Mouse (Mus musculus) thymus, adult 2 months (tissue): ENCODE measurements around the gene Btbd9. TPM values are rescaled to one million over a fixed set of nuclear protein-coding genes. Genes with fewer than 3 reads are reported as not detected.

Experiments
- DNase-seq: peaks from one replicate; pipeline ENCODE4 v3.0.0; 2021
- H3K27ac ChIP-seq: fragments of 200-500 bp; 2 replicates; pipeline ENCODE4 v1.5.1; 2012; ENCODE audit warnings: low read length, control low read depth; ENCODE audit not compliant: control insufficient read depth, insufficient read depth
- H3K27me3 ChIP-seq: fragments of 200-500 bp; 2 replicates; pipeline ENCODE4 v1.6.1; 2012; ENCODE audit warnings: mild to moderate bottlenecking, low read length, moderate library complexity, mixed read lengths; ENCODE audit not compliant: control insufficient read depth, insufficient read depth
- H3K36me3 ChIP-seq: fragments of 200-500 bp; 2 replicates; pipeline ENCODE4 v1.6.1; 2012; ENCODE audit warnings: mild to moderate bottlenecking, low read length, moderate library complexity; ENCODE audit not compliant: control insufficient read depth, insufficient read depth
- H3K4me1 ChIP-seq: fragments of 200-500 bp; replicated peaks from 2 replicates; pipeline ENCODE4 v1.6.1; 2012; ENCODE audit warnings: low read length; ENCODE audit not compliant: control insufficient read depth, insufficient read depth
- H3K4me3 ChIP-seq: fragments of 200-500 bp; 2 replicates; pipeline ENCODE4 v1.5.1; 2012; ENCODE audit warnings: mild to moderate bottlenecking, low read length, control low read depth, moderate library complexity; ENCODE audit not compliant: control insufficient read depth, insufficient read depth
- CTCF ChIP-seq: fragments of 200-500 bp; IDR thresholded peaks from 2 replicates; pipeline ENCODE4 v1.5.1; 2012; ENCODE audit warnings: mild to moderate bottlenecking, control low read depth, low read length, moderate library complexity, borderline replicate concordance; ENCODE audit not compliant: control insufficient read depth, poor library complexity, insufficient read depth; ENCODE audit errors: extremely low read depth
- POLR2A ChIP-seq: fragments of 200-500 bp; IDR thresholded peaks from 2 replicates; pipeline ENCODE4 v1.6.1; 2012; ENCODE audit warnings: mild to moderate bottlenecking, low read length, control low read depth, moderate library complexity; ENCODE audit not compliant: control insufficient read depth, poor library complexity, insufficient read depth; ENCODE audit errors: extremely low read depth
- WGBS: fragments of 180-500 bp; shearing (Covaris S2); methylation state at CpG from one replicate; pipeline ENCODE4 v1.1.7; 2018; 5-methylcytosine and 5-hydroxymethylcytosine counted together
- polyA plus RNA-seq: library from polyadenylated mRNA; depleted of rRNA; stranded (reverse); fragments of >200 nt; gene quantifications from 2 replicates; pipeline ENCODE4 v1.2.3, GENCODE M21; 2012

Gene Btbd9
- polyA plus RNA-seq, 1 experiment = 29.1 TPM

- TF ChIP-seq POLR2A (no peak), CTCF (no peak)
- H3K4me3 ChIP-seq = no peak overlapping the region
- no peaks in the 10 kb centered on the region for H3K36me3 ChIP-seq
- no peak overlapping the region for H3K27ac ChIP-seq
- H3K27me3 ChIP-seq = no peaks in the 10 kb centered on the region
- 93% methylated on average over 7 of the region's 7 CpGs for WGBS
- no peak for DNase-seq
- H3K4me1 ChIP-seq = no peaks in the 10 kb centered on the region
These were observed 11.3 kb downstream of the Btbd9 start for GRCm38 (mm10) chr17:30564971-30565370.

- 90% methylated on average over 3 of the region's 3 CpGs for WGBS
- H3K36me3 ChIP-seq = no peaks in the 10 kb centered on the region
These were observed 11.9 kb downstream of the Btbd9 start for GRCm38 (mm10) chr17:30564407-30564806.

GRCm38 (mm10) chr17:30563484-30564075, 12.7 kb downstream of the Btbd9 start:
- no peaks in the 10 kb centered on the region for H3K4me1 ChIP-seq
- no peak overlapping the region for H3K27ac ChIP-seq
- WGBS = 85% methylated on average over 6 of the region's 6 CpGs
- H3K36me3 ChIP-seq = no peaks in the 10 kb centered on the region
- no peak overlapping the region for H3K4me3 ChIP-seq
- TF ChIP-seq POLR2A (no peak), CTCF (no peak)
- no peaks in the 10 kb centered on the region for H3K27me3 ChIP-seq
- DNase-seq = no peak

More at GRCm38 (mm10) chr17:30564407-30564806, 11.9 kb downstream of the Btbd9 start:
- TF ChIP-seq CTCF (no peak), POLR2A (no peak)
- DNase-seq = no peak
- Histone ChIP-seq H3K4me3 (no peak overlapping the region), H3K4me1 (no peaks in the 10 kb centered on the region), H3K27me3 (no peaks in the 10 kb centered on the region), H3K27ac (no peak overlapping the region)

GRCm38 (mm10) chr17:30562770-30563169, 13.5 kb downstream of the Btbd9 start:
- H3K4me1 ChIP-seq = no peaks in the 10 kb centered on the region
- H3K36me3 ChIP-seq = no peaks in the 10 kb centered on the region
- TF ChIP-seq CTCF (no peak), POLR2A (no peak)
- H3K27ac ChIP-seq = no peak overlapping the region
- DNase-seq = no peak
- H3K4me3 ChIP-seq = no peak overlapping the region
- WGBS = 95% methylated on average over 2 of the region's 2 CpGs
- no peaks in the 10 kb centered on the region for H3K27me3 ChIP-seq

GRCm38 (mm10) chr17:30559536-30559935, 16.8 kb downstream of the Btbd9 start:
- no peaks in the 10 kb centered on the region for H3K27me3 ChIP-seq
- H3K36me3 ChIP-seq = no peaks in the 10 kb centered on the region
- no peak overlapping the region for H3K4me3 ChIP-seq
- peak; percentile 93 for DNase-seq
- H3K4me1 ChIP-seq = no peaks in the 10 kb centered on the region
- 6% methylated on average over 3 of the region's 3 CpGs for WGBS
- H3K27ac ChIP-seq = no peak overlapping the region
- TF ChIP-seq POLR2A = no peak
- TF ChIP-seq CTCF = peak; percentile 76; the same call in 1 of the 2 replicates

- no peaks in the 10 kb centered on the region for H3K27me3 ChIP-seq
- H3K36me3 ChIP-seq = no peaks in the 10 kb centered on the region
- TF ChIP-seq CTCF (no peak), POLR2A (no peak)
- 95% methylated on average over 2 of the region's 2 CpGs for WGBS
- H3K27ac ChIP-seq = no peak overlapping the region
- H3K4me3 ChIP-seq = no peak overlapping the region
- DNase-seq = no peak
- H3K4me1 ChIP-seq = no peaks in the 10 kb centered on the region
These were observed 17.7 kb downstream of the Btbd9 start for GRCm38 (mm10) chr17:30558623-30559022.

GRCm38 (mm10) chr17:30556512-30556911, 19.8 kb downstream of the Btbd9 start:
- Histone ChIP-seq H3K27me3 (no peaks in the 10 kb centered on the region), H3K4me3 (no peak overlapping the region), H3K4me1 (no peaks in the 10 kb centered on the region), H3K27ac (no peak overlapping the region), H3K36me3 (no peaks in the 10 kb centered on the region)
- over 99% methylated on average over 3 of the region's 3 CpGs for WGBS
- no peak for DNase-seq
- TF ChIP-seq CTCF (no peak), POLR2A (no peak)
